Mouse (Mus musculus) cerebellum, adult 2 months (tissue): ENCODE data around the gene Ccnj. TPM values are rescaled to one million over a fixed set of nuclear protein-coding genes. Genes with fewer than 3 reads are reported as not detected.

Experiments
- DNase-seq, 2 experiments: peaks; one replicate each; pipeline ENCODE4 v3.0.0; 2021
- H3K27ac ChIP-seq: fragments of 200-500 bp; 2 replicates; pipeline ENCODE4 v1.5.1; 2012; ENCODE audit warnings: low read length, control low read depth, inconsistent platforms; ENCODE audit not compliant: insufficient read depth
- H3K27me3 ChIP-seq: fragments of 200-500 bp; 2 replicates; pipeline ENCODE4 v1.6.1; 2012; ENCODE audit warnings: inconsistent platforms, mild to moderate bottlenecking, low read length, moderate library complexity; ENCODE audit not compliant: control insufficient read depth, insufficient read depth
- H3K4me1 ChIP-seq: fragments of 200-500 bp; 2 replicates; pipeline ENCODE4 v1.6.1; 2011; ENCODE audit warnings: low read length; ENCODE audit not compliant: control insufficient read depth, insufficient read depth
- H3K4me3 ChIP-seq: fragments of 200-500 bp; replicated peaks from 2 replicates; pipeline ENCODE3; 2011; ENCODE audit warnings: mild to moderate bottlenecking, low read depth, low read length, control low read depth; ENCODE audit not compliant: insufficient read depth
- CTCF ChIP-seq: fragments of 200-500 bp; IDR thresholded peaks from 2 replicates; pipeline ENCODE4 v1.5.1; 2011; ENCODE audit warnings: low read depth, mild to moderate bottlenecking, control low read depth, low read length, moderate library complexity, borderline replicate concordance; ENCODE audit not compliant: insufficient read depth
- POLR2A ChIP-seq: fragments of 200-500 bp; IDR thresholded peaks from 2 replicates; pipeline ENCODE4 v1.6.1; 2011; ENCODE audit warnings: low read length, control low read depth, borderline replicate concordance; ENCODE audit not compliant: insufficient read depth
- WGBS: fragments of 180-500 bp; shearing (Covaris S2); methylation state at CpG from one replicate; pipeline ENCODE4 v1.1.7; 2018; 5-methylcytosine and 5-hydroxymethylcytosine counted together
- polyA plus RNA-seq: library from polyadenylated mRNA; depleted of rRNA; stranded (reverse); fragments of >200 nt; gene quantifications from 2 replicates; pipeline ENCODE4 v1.2.3, GENCODE M21; 2012

The Ccnj gene
- polyA plus RNA-seq, 1 experiment: 8.7 TPM

GRCm38 (mm10) chr19:40849391-40849790 is 18.3 kb downstream of the Ccnj start:
- TF ChIP-seq POLR2A (no peak), CTCF (no peak)
- no peak for DNase-seq
- no peak overlapping the region for H3K4me3 ChIP-seq
- 74% methylated on average over 12 of the region's 12 CpGs for WGBS
- H3K27ac ChIP-seq: no peak overlapping the region
- H3K27me3 ChIP-seq: no peaks in the 10 kb centered on the region
- H3K4me1 ChIP-seq: no peaks in the 10 kb centered on the region

GRCm38 (mm10) chr19:40859555-40859954 is 28.5 kb downstream of the Ccnj start:
- Histone ChIP-seq H3K27ac (no peak overlapping the region), H3K4me3 (no peak overlapping the region), H3K4me1 (0 out of 2 replicates have a peak, but pooled peaks cover 2% of the 10 kb centered on the region), H3K27me3 (no peaks in the 10 kb centered on the region; the same call in 1 of the 2 replicates)
- 4% methylated on average over 4 of the region's 4 CpGs for WGBS
- peak in 1 of 2 experiments; percentile 52 for DNase-seq
- TF ChIP-seq POLR2A (no peak), CTCF (no peak)

GRCm38 (mm10) chr19:40868284-40868683 is 37.2 kb downstream of the Ccnj start:
- Histone ChIP-seq H3K4me3 (no peak overlapping the region), H3K4me1 (no peaks in the 10 kb centered on the region), H3K27me3 (no peaks in the 10 kb centered on the region; the same call in 1 of the 2 replicates), H3K27ac (no peak overlapping the region)
- DNase-seq: no peak
- TF ChIP-seq POLR2A (no peak), CTCF (no peak)
- 48% methylated on average over 5 of the region's 5 CpGs for WGBS

- no peak overlapping the region for H3K27ac ChIP-seq
- no peak for TF ChIP-seq POLR2A
- TF ChIP-seq CTCF: no peak
- no peaks in the 10 kb centered on the region for H3K4me1 ChIP-seq
- no peak overlapping the region for H3K4me3 ChIP-seq
- WGBS: 86% methylated on average over 3 of the region's 3 CpGs
- no peaks in the 10 kb centered on the region; the same call in 1 of the 2 replicates for H3K27me3 ChIP-seq
- no peak for DNase-seq
Observed at GRCm38 (mm10) chr19:40869425-40870105, 38.5 kb downstream of the Ccnj start.

GRCm38 (mm10) chr19:40872955-40873665 is 42.0 kb downstream of the Ccnj start:
- TF ChIP-seq POLR2A (peak; percentile 68; the same call in 1 of the 2 replicates), CTCF (peak; percentile 65)
- peak; percentile 93 to 94 for DNase-seq
- H3K4me3 ChIP-seq: peak overlapping the region; percentile 64
- WGBS: under 1% methylated on average over 51 of the region's 51 CpGs
- H3K27me3 ChIP-seq: no peaks in the 10 kb centered on the region
- no peaks in the 10 kb centered on the region for H3K4me1 ChIP-seq
- peak overlapping the region; percentile 78 for H3K27ac ChIP-seq

- WGBS: 89% methylated on average over 4 of the region's 4 CpGs
- Histone ChIP-seq H3K27ac (no peak overlapping the region), H3K4me1 (no peaks in the 10 kb centered on the region), H3K27me3 (no peaks in the 10 kb centered on the region; the same call in 1 of the 2 replicates), H3K4me3 (no peak overlapping the region)
- no peak for DNase-seq
- TF ChIP-seq CTCF (no peak), POLR2A (no peak)
Observed at GRCm38 (mm10) chr19:40881700-40882099, 50.6 kb downstream of the Ccnj start.

GRCm38 (mm10) chr19:40888887-40889286 is 57.8 kb downstream of the Ccnj start:
- TF ChIP-seq CTCF (no peak), POLR2A (no peak)
- Histone ChIP-seq H3K27me3 (no peaks in the 10 kb centered on the region; the same call in 1 of the 2 replicates), H3K4me1 (no peaks in the 10 kb centered on the region), H3K27ac (no peak overlapping the region), H3K4me3 (no peak overlapping the region)
- 94% methylated on average over 1 of the region's 1 CpGs for WGBS
- DNase-seq: no peak

GRCm38 (mm10) chr19:40894071-40894506 is 63.0 kb downstream of the Ccnj start:
- TF ChIP-seq CTCF (no peak), POLR2A (no peak)
- no peaks in the 10 kb centered on the region for H3K27me3 ChIP-seq
- H3K27ac ChIP-seq: peak overlapping the region; percentile 91
- H3K4me1 ChIP-seq: no peaks in the 10 kb centered on the region
- peak overlapping the region; percentile 97 for H3K4me3 ChIP-seq
- DNase-seq: no peak
- 38% methylated on average over 21 of the region's 21 CpGs for WGBS
